Mouse (Mus musculus) hindbrain, postnatal 0 days (tissue): ENCODE measurements around the gene Cplx2. TPM values are rescaled to one million over a fixed set of nuclear protein-coding genes. Genes with fewer than 3 reads are reported as not detected.

Experiments used
- ATAC-seq: fragments of 200-750 bp; cut with Nextera tagmentation; 2 replicates; pipeline ENCODE4 v1.8.0; 2017; ENCODE audit warnings: mild to moderate bottlenecking, moderate TSS enrichment, moderate library complexity
- DNase-seq: peaks from one replicate; pipeline ENCODE4 v3.0.0-alpha.2; 2015; ENCODE audit warnings: low spot score
- H3K27ac ChIP-seq: fragments of 300-500 bp; sonication (generic); 2 replicates; pipeline ENCODE4 v1.5.1; 2014; ENCODE audit warnings: mild to moderate bottlenecking
- H3K27me3 ChIP-seq: fragments of 300-500 bp; sonication (generic); 2 replicates; pipeline ENCODE4 v1.6.1; 2014; ENCODE audit warnings: low read length, mixed read lengths; ENCODE audit not compliant: insufficient read depth
- H3K36me3 ChIP-seq: fragments of 300-500 bp; sonication (generic); 2 replicates; pipeline ENCODE4 v1.6.1; 2014; ENCODE audit warnings: low read length, mixed read lengths; ENCODE audit not compliant: insufficient read depth
- H3K4me1 ChIP-seq: fragments of 300-500 bp; sonication (generic); 2 replicates; pipeline ENCODE4 v1.6.1; 2014; ENCODE audit warnings: antibody characterized with exemption, low read length, mixed read lengths; ENCODE audit not compliant: insufficient read depth
- H3K4me2 ChIP-seq: fragments of 300-500 bp; sonication (generic); 2 replicates; pipeline ENCODE4 v1.6.1; 2014; ENCODE audit warnings: low read depth, mild to moderate bottlenecking, low read length, moderate library complexity, mixed read lengths
- H3K4me3 ChIP-seq: fragments of 300-500 bp; sonication (generic); 2 replicates; pipeline ENCODE4 v1.5.1; 2014; ENCODE audit warnings: low read length
- H3K9ac ChIP-seq: fragments of 300-500 bp; sonication (generic); replicated peaks from 2 replicates; pipeline ENCODE4 v1.6.1; 2014; ENCODE audit warnings: mild to moderate bottlenecking, low read length, moderate library complexity, mixed read lengths
- H3K9me3 ChIP-seq: fragments of 300-500 bp; sonication (generic); 2 replicates; pipeline ENCODE4 v1.6.1; 2016; ENCODE audit warnings: low read length, mixed read lengths
- CTCF ChIP-seq: IDR thresholded peaks from 2 replicates; pipeline ENCODE4 v1.5.1; 2016; ENCODE audit warnings: antibody characterized with exemption, control low read depth, low read depth
- WGBS: fragments of 180-500 bp; shearing (Covaris S2); extraction: QIAGEN DNeasy Blood & Tissue Kit; methylation state at CpG from one replicate; pipeline ENCODE4 v1.1.7; 2014; 5-methylcytosine and 5-hydroxymethylcytosine counted together
- polyA plus RNA-seq: library from polyadenylated mRNA; unstranded; fragments of >200 nt; fragmentation: Nextera tagmentation; extraction: Ambion mirVana; gene quantifications from 2 replicates; pipeline ENCODE4 v1.2.1, GENCODE M21; 2015
- total RNA-seq: library from RNA; depleted of rRNA; stranded (reverse); fragments of >200 nt; gene quantifications from 2 replicates; pipeline ENCODE4 v1.2.3, GENCODE M21; 2014

The Cplx2 gene
- total and polyA plus RNA-seq, 2 experiments from 2014 or later, result 47.4 to 120 TPM

GRCm38 (mm10) chr13:54376736-54377135 lies 5.6 kb downstream of the Cplx2 start:
- Histone ChIP-seq H3K27me3 (no peaks in the 10 kb centered on the region), H3K9me3 (no peaks in the 10 kb centered on the region), H3K4me2 (no peak overlapping the region), H3K9ac (no peak overlapping the region), H3K36me3 (no peaks in the 10 kb centered on the region), H3K4me3 (no peak overlapping the region), H3K4me1 (peaks cover 7% of the 10 kb centered on the region), H3K27ac (no peak overlapping the region)
- DNase-seq (no peak), ATAC-seq (no peak)
- 71% methylated on average over 7 of the region's 7 CpGs for WGBS
- no peak for TF ChIP-seq CTCF

- TF ChIP-seq CTCF, result peak; percentile 54
- no peak overlapping the region for H3K4me2 ChIP-seq
- H3K27me3 ChIP-seq, result no peaks in the 10 kb centered on the region
- no peaks in the 10 kb centered on the region for H3K36me3 ChIP-seq
- no peak overlapping the region for H3K4me3 ChIP-seq
- WGBS, result 71% methylated on average over 3 of the region's 3 CpGs
- no peak for ATAC-seq
- H3K4me1 ChIP-seq, result no peaks in the 10 kb centered on the region
- no peaks in the 10 kb centered on the region for H3K9me3 ChIP-seq
- H3K27ac ChIP-seq, result no peak overlapping the region
- no peak for DNase-seq
- no peak overlapping the region for H3K9ac ChIP-seq
Observed at GRCm38 (mm10) chr13:54378051-54378450, 6.9 kb downstream of the Cplx2 start.

GRCm38 (mm10) chr13:54380421-54380820 lies 9.3 kb downstream of the Cplx2 start:
- Histone ChIP-seq H3K27me3 (no peaks in the 10 kb centered on the region), H3K27ac (no peak overlapping the region), H3K36me3 (no peaks in the 10 kb centered on the region), H3K4me1 (0 out of 2 replicates have a peak, but pooled peaks cover 5% of the 10 kb centered on the region), H3K4me3 (no peak overlapping the region), H3K4me2 (no peak overlapping the region), H3K9ac (no peak overlapping the region), H3K9me3 (no peaks in the 10 kb centered on the region)
- 80% methylated on average over 5 of the region's 5 CpGs for WGBS
- ATAC-seq (no peak), DNase-seq (no peak)
- TF ChIP-seq CTCF, result no peak

GRCm38 (mm10) chr13:54381396-54381795 lies 10.2 kb downstream of the Cplx2 start:
- ATAC-seq, result no peak
- no peaks in the 10 kb centered on the region for H3K36me3 ChIP-seq
- WGBS, result 86% methylated on average over 8 of the region's 8 CpGs
- no peaks in the 10 kb centered on the region for H3K27me3 ChIP-seq
- H3K27ac ChIP-seq, result no peak overlapping the region
- no peak for TF ChIP-seq CTCF
- H3K4me3 ChIP-seq, result no peak overlapping the region
- no peak overlapping the region for H3K4me2 ChIP-seq
- no peak for DNase-seq
- no peak overlapping the region for H3K9ac ChIP-seq
- no peaks in the 10 kb centered on the region for H3K9me3 ChIP-seq
- 0 out of 2 replicates have a peak, but pooled peaks cover 7% of the 10 kb centered on the region for H3K4me1 ChIP-seq

- ATAC-seq, result no peak
- no peak for DNase-seq
- Histone ChIP-seq H3K36me3 (no peaks in the 10 kb centered on the region), H3K9ac (no peak overlapping the region), H3K9me3 (no peaks in the 10 kb centered on the region), H3K4me3 (no peak overlapping the region), H3K27ac (no peak overlapping the region), H3K4me1 (peaks cover 7% of the 10 kb centered on the region), H3K4me2 (no peak overlapping the region), H3K27me3 (no peaks in the 10 kb centered on the region)
- 80% methylated on average over 5 of the region's 5 CpGs for WGBS
- TF ChIP-seq CTCF, result no peak
Observed at GRCm38 (mm10) chr13:54383531-54383930, 12.4 kb downstream of the Cplx2 start.

- peak; percentile 55 for ATAC-seq
- no peak overlapping the region for H3K4me2 ChIP-seq
- DNase-seq, result no peak
- no peak overlapping the region for H3K9ac ChIP-seq
- peak overlapping the region; percentile 60; the same call in 1 of the 2 replicates for H3K27ac ChIP-seq
- no peaks in the 10 kb centered on the region for H3K27me3 ChIP-seq
- 38% methylated on average over 5 of the region's 5 CpGs for WGBS
- H3K4me1 ChIP-seq, result peaks cover 7% of the 10 kb centered on the region
- TF ChIP-seq CTCF, result no peak
- no peak overlapping the region for H3K4me3 ChIP-seq
- H3K36me3 ChIP-seq, result no peaks in the 10 kb centered on the region
- H3K9me3 ChIP-seq, result no peaks in the 10 kb centered on the region
Observed at GRCm38 (mm10) chr13:54384518-54384917, 13.4 kb downstream of the Cplx2 start.

- Histone ChIP-seq H3K36me3 (no peaks in the 10 kb centered on the region), H3K4me1 (peaks cover 11% of the 10 kb centered on the region), H3K27ac (peak overlapping the region; percentile 60), H3K27me3 (no peaks in the 10 kb centered on the region), H3K9ac (0 out of 2 replicates have a peak overlapping the region, but pooled peaks have one; percentile 28), H3K4me3 (no peak overlapping the region), H3K9me3 (no peaks in the 10 kb centered on the region), H3K4me2 (no peak overlapping the region)
- peak; percentile 41 for DNase-seq
- ATAC-seq, result peak; percentile 14; the same call in 1 of the 2 replicates
- TF ChIP-seq CTCF, result no peak
- 45% methylated on average over 19 of the region's 19 CpGs for WGBS
Observed at GRCm38 (mm10) chr13:54385008-54386004, 14.2 kb downstream of the Cplx2 start.
